Mouse (Mus musculus) liver, embryonic 12.5 days (tissue): ENCODE results near the gene Ccdc169. TPM values are rescaled to one million over a fixed set of nuclear protein-coding genes. Genes with fewer than 3 reads are reported as not detected.

ENCODE experiments used
- ATAC-seq: fragments of 200-750 bp; cut with Nextera tagmentation; 2 replicates; pipeline ENCODE4 v1.8.0; 2017; ENCODE audit warnings: moderate number of reproducible peaks, mild to moderate bottlenecking, moderate library complexity
- H3K27ac ChIP-seq: fragments of 300-500 bp; sonication (generic); 2 replicates; pipeline ENCODE4 v1.5.1; 2016; ENCODE audit warnings: mild to moderate bottlenecking
- H3K27me3 ChIP-seq: fragments of 300-500 bp; sonication (generic); replicated peaks from 2 replicates; pipeline ENCODE4 v1.6.1; 2016; ENCODE audit warnings: mild to moderate bottlenecking, moderate library complexity
- H3K36me3 ChIP-seq: fragments of 300-500 bp; sonication (generic); 2 replicates; pipeline ENCODE4 v1.6.1; 2016; ENCODE audit warnings: mild to moderate bottlenecking, moderate library complexity
- H3K4me1 ChIP-seq: fragments of 300-500 bp; sonication (generic); 2 replicates; pipeline ENCODE4 v1.6.1; 2016
- H3K4me2 ChIP-seq: fragments of 300-500 bp; sonication (generic); 2 replicates; pipeline ENCODE4 v1.6.1; 2016; ENCODE audit warnings: mild to moderate bottlenecking, moderate library complexity
- H3K4me3 ChIP-seq: fragments of 300-500 bp; sonication (generic); 2 replicates; pipeline ENCODE4 v1.5.1; 2016; ENCODE audit warnings: mild to moderate bottlenecking, moderate library complexity
- H3K9ac ChIP-seq: fragments of 300-500 bp; sonication (generic); 2 replicates; pipeline ENCODE4 v1.6.1; 2016; ENCODE audit warnings: mild to moderate bottlenecking, moderate library complexity
- H3K9me3 ChIP-seq: fragments of 300-500 bp; sonication (generic); replicated peaks from 2 replicates; pipeline ENCODE4 v1.6.1; 2016; ENCODE audit warnings: mild to moderate bottlenecking, moderate library complexity
- WGBS: fragments of 180-500 bp; shearing (Covaris S2); methylation state at CpG from one replicate; pipeline ENCODE4 v1.1.7; 2016; ENCODE audit not compliant: insufficient replicate concordance; 5-methylcytosine and 5-hydroxymethylcytosine counted together
- polyA plus RNA-seq: library from polyadenylated mRNA; unstranded; fragments of >200 nt; fragmentation: Nextera tagmentation; extraction: Ambion mirVana; gene quantifications from 2 replicates; pipeline ENCODE4 v1.2.1, GENCODE M21; 2016

Gene Ccdc169
- polyA plus RNA-seq, 1 experiment from 2014 or later = not detected

GRCm38 (mm10) chr3:55106051-55106450 lies 31.1 kb upstream of the Ccdc169 start:
- no peak for ATAC-seq
- 78% methylated on average over 17 of the region's 17 CpGs for WGBS
- no peaks in the 10 kb centered on the region for H3K9me3 ChIP-seq

GRCm38 (mm10) chr3:55109097-55109496 lies 28.0 kb upstream of the Ccdc169 start:
- Histone ChIP-seq H3K36me3 (no peaks in the 10 kb centered on the region), H3K27me3 (no peaks in the 10 kb centered on the region), H3K27ac (no peak overlapping the region), H3K4me2 (no peak overlapping the region), H3K9me3 (no peaks in the 10 kb centered on the region), H3K4me3 (no peak overlapping the region), H3K9ac (no peak overlapping the region), H3K4me1 (peaks cover 19% of the 10 kb centered on the region)
- no peak for ATAC-seq
- WGBS = 76% methylated on average over 4 of the region's 4 CpGs

More at GRCm38 (mm10) chr3:55106051-55106450, 31.1 kb upstream of the Ccdc169 start:
- Histone ChIP-seq H3K4me1 (no peaks in the 10 kb centered on the region), H3K36me3 (no peaks in the 10 kb centered on the region), H3K4me2 (no peak overlapping the region), H3K27me3 (no peaks in the 10 kb centered on the region), H3K4me3 (no peak overlapping the region), H3K27ac (no peak overlapping the region), H3K9ac (no peak overlapping the region)

- H3K4me3 ChIP-seq = peak within 1 kb of the TSS; percentile 78
- H3K9me3 ChIP-seq = no peaks in the 10 kb centered on the region
- H3K27ac ChIP-seq = peak within 1 kb of the TSS; percentile 59
- no peaks in the 10 kb centered on the region for H3K27me3 ChIP-seq
- peak within 1 kb of the TSS; percentile 84 for H3K9ac ChIP-seq
- H3K4me1 ChIP-seq = peaks cover 28% of the 10 kb centered on the region
- peak; percentile 90 for ATAC-seq
- peaks cover 6% of the 10 kb centered on the region for H3K36me3 ChIP-seq
- WGBS = 2% methylated on average over 58 of the region's 58 CpGs
- peak within 1 kb of the TSS; percentile 80 for H3K4me2 ChIP-seq
Measured at GRCm38 (mm10) chr3:55111935-55112709, 25.0 kb upstream of the Ccdc169 start, which contains the start of gene Spg20. Spg20 (plus strand) TSS chr3:55112108.

GRCm38 (mm10) chr3:55112710-55113415 lies 24.3 kb upstream of the Ccdc169 start:
- Histone ChIP-seq H3K27ac (peak overlapping the region; percentile 59; the same call in 1 of the 2 replicates), H3K9ac (peak overlapping the region; percentile 84), H3K9me3 (no peaks in the 10 kb centered on the region), H3K27me3 (no peaks in the 10 kb centered on the region), H3K4me3 (peak overlapping the region; percentile 78), H3K4me2 (peak overlapping the region; percentile 80), H3K36me3 (peaks cover 13% of the 10 kb centered on the region), H3K4me1 (peaks cover 28% of the 10 kb centered on the region)
- ATAC-seq = no peak; the same call in 1 of the 2 replicates
- WGBS = 36% methylated on average over 16 of the region's 16 CpGs

- WGBS = 60% methylated on average over 7 of the region's 7 CpGs
- peak overlapping the region; percentile 13; the same call in 1 of the 2 replicates for H3K4me2 ChIP-seq
- no peak overlapping the region for H3K27ac ChIP-seq
- no peaks in the 10 kb centered on the region for H3K9me3 ChIP-seq
- H3K9ac ChIP-seq = peak overlapping the region; percentile 22; the same call in 1 of the 2 replicates
- H3K4me3 ChIP-seq = no peak overlapping the region
- H3K4me1 ChIP-seq = peaks cover 28% of the 10 kb centered on the region
- peaks cover 30% of the 10 kb centered on the region for H3K36me3 ChIP-seq
- no peak for ATAC-seq
- H3K27me3 ChIP-seq = no peaks in the 10 kb centered on the region
Measured at GRCm38 (mm10) chr3:55114313-55115065, 22.6 kb upstream of the Ccdc169 start.

GRCm38 (mm10) chr3:55115071-55115470 lies 22.1 kb upstream of the Ccdc169 start:
- H3K4me1 ChIP-seq = peaks cover 28% of the 10 kb centered on the region
- no peak for ATAC-seq
- no peak overlapping the region for H3K4me3 ChIP-seq
- H3K9ac ChIP-seq = no peak overlapping the region
- H3K27me3 ChIP-seq = no peaks in the 10 kb centered on the region
- no peak overlapping the region for H3K27ac ChIP-seq
- 41% methylated on average over 1 of the region's 1 CpGs for WGBS
- no peak overlapping the region for H3K4me2 ChIP-seq
- H3K9me3 ChIP-seq = no peaks in the 10 kb centered on the region
- H3K36me3 ChIP-seq = peaks cover 32% of the 10 kb centered on the region

- H3K9ac ChIP-seq = no peak overlapping the region
- H3K4me2 ChIP-seq = no peak overlapping the region
- no peaks in the 10 kb centered on the region for H3K27me3 ChIP-seq
- no peaks in the 10 kb centered on the region for H3K9me3 ChIP-seq
- no peak overlapping the region for H3K27ac ChIP-seq
- no peak for ATAC-seq
- WGBS = 78% methylated on average over 8 of the region's 8 CpGs
- no peak overlapping the region for H3K4me3 ChIP-seq
- peaks cover 39% of the 10 kb centered on the region for H3K36me3 ChIP-seq
- H3K4me1 ChIP-seq = peaks cover 28% of the 10 kb centered on the region
Measured at GRCm38 (mm10) chr3:55115989-55116388, 21.1 kb upstream of the Ccdc169 start.

GRCm38 (mm10) chr3:55119275-55119898 lies 17.8 kb upstream of the Ccdc169 start:
- WGBS = 74% methylated on average over 6 of the region's 6 CpGs
- H3K4me1 ChIP-seq = peaks cover 6% of the 10 kb centered on the region; the same call in 1 of the 2 replicates
- H3K4me3 ChIP-seq = no peak overlapping the region
- no peak overlapping the region for H3K27ac ChIP-seq
- ATAC-seq = no peak
- H3K9ac ChIP-seq = no peak overlapping the region
- H3K9me3 ChIP-seq = no peaks in the 10 kb centered on the region
- H3K36me3 ChIP-seq = peaks cover 68% of the 10 kb centered on the region
- H3K4me2 ChIP-seq = no peak overlapping the region
- H3K27me3 ChIP-seq = no peaks in the 10 kb centered on the region

- peaks cover 84% of the 10 kb centered on the region for H3K36me3 ChIP-seq
- H3K27me3 ChIP-seq = no peaks in the 10 kb centered on the region
- H3K9ac ChIP-seq = no peak overlapping the region
- H3K9me3 ChIP-seq = no peaks in the 10 kb centered on the region
- no peak overlapping the region for H3K4me2 ChIP-seq
- H3K4me1 ChIP-seq = no peaks in the 10 kb centered on the region
- H3K27ac ChIP-seq = no peak overlapping the region
- no peak overlapping the region for H3K4me3 ChIP-seq
- no peak for ATAC-seq
- 71% methylated on average over 3 of the region's 3 CpGs for WGBS
Measured at GRCm38 (mm10) chr3:55122336-55122870, 14.7 kb upstream of the Ccdc169 start.

GRCm38 (mm10) chr3:55123064-55123463 lies 14.1 kb upstream of the Ccdc169 start:
- Histone ChIP-seq H3K4me1 (no peaks in the 10 kb centered on the region), H3K4me3 (no peak overlapping the region), H3K9me3 (no peaks in the 10 kb centered on the region), H3K9ac (no peak overlapping the region), H3K36me3 (peaks cover 84% of the 10 kb centered on the region), H3K27ac (no peak overlapping the region), H3K27me3 (no peaks in the 10 kb centered on the region), H3K4me2 (no peak overlapping the region)
- WGBS = 86% methylated on average over 4 of the region's 4 CpGs
- no peak for ATAC-seq

- Histone ChIP-seq H3K9me3 (no peaks in the 10 kb centered on the region), H3K4me1 (no peaks in the 10 kb centered on the region), H3K4me3 (no peak overlapping the region), H3K27ac (no peak overlapping the region), H3K9ac (no peak overlapping the region), H3K36me3 (peaks cover 75% of the 10 kb centered on the region), H3K4me2 (no peak overlapping the region), H3K27me3 (no peaks in the 10 kb centered on the region)
- no peak for ATAC-seq
- 71% methylated on average over 4 of the region's 4 CpGs for WGBS
Measured at GRCm38 (mm10) chr3:55129181-55129692, 7.9 kb upstream of the Ccdc169 start.
